Mouse (Mus musculus) B cell, adult 2 months (primary cell): ENCODE measurements around the gene Trib2.

ENCODE experiments used
- DNase-seq, 2 experiments: peaks; one replicate each; pipeline ENCODE4 v3.0.0; 2022

Gene Trib2

GRCm38 (mm10) chr12:15813133-15813818, 3.4 kb downstream of the Trib2 start:
- DNase-seq: peak; percentile 20 to 37

GRCm38 (mm10) chr12:15812139-15812962, 4.4 kb downstream of the Trib2 start:
- DNase-seq: peak; percentile 33 to 42

DNA sequence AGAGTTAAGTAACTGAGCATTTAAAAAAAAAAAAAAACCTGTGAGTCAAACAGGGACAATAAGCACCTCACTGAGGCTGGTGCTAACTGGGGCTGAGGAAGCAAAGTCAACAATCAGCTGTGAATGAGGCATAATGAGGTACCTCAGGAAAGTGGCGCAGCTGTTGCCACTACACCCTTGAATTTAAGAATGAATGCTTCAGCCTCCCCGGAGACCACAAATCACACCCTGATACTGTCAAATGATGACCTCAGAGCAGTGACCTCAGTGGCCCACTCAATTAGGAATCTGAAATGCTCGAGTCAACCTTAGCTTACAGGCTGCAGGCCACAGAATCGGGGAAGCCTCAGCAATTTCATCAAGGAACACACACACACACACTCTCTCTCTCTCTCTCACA, 5.0 kb downstream of the Trib2 start:
- peak; percentile 52 to 61 for DNase-seq

DNA sequence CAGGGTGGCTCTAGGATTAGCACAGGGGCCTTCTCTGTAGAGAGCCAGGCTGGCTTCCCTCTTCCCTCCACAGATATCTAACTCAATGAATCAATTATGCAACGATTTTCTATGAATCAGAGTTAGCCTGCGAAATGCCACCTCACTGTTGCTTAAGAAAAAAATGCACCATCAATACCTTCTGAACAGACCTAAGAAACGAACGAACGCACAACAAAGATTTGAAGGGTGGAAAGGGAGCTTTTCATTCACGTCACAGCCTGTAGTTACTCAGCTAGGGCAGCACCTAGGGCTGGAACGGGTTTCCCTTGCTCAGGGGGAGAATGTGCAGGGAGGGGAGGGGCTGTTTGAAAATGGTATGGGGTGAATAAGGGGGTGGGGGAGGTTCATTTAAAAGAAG, 5.8 kb downstream of the Trib2 start:
- no peak for DNase-seq

GRCm38 (mm10) chr12:15809657-15810056, 7.1 kb downstream of the Trib2 start:
- no peak for DNase-seq

DNA sequence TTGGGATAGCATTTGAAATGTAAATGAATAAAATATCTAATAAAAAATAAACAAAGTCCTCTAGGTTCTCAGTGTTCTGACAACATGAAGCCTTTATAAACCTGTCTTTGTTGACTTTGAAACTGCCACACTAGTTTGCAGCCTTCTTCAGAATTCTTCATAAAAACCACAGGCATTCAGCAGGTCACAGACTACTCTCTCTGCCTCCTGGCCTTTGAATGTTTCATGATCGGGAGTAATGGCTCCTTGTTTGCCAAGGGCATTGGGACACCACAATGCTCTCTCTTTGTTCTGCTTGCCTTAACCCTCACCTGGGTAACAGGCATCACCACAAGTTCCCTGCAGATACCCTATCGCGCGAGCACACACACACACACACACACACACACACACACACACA, 7.5 kb downstream of the Trib2 start:
- no peak for DNase-seq

DNA sequence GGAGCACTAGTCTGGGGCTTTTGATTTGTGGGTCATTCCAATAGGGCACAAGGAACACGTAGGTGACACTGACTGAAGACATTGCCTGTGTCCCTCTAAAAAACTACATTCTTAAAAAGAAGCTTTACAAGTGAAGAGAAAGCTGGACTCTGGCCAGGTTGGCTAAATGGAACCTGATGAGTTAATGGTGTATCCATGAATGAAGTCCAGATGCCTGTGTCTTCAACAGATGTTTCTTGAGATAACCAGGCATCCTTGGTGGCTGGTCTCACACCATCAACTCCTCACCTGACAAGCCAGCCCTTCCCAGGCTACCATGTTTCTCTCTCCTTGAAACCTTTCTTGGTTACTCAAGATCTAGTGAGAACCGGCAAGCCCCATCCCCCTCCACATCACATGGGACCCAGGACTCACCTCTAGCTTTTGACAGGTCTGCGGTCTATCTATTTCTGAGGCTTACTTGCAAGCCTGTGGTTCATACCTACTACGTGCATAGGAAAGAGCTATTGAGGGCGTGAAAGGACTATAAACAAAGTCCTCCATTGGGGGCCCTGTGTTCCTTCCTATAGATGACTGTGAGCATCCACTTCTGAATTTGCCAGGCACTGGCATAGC, 8.4 kb downstream of the Trib2 start:
- no peak for DNase-seq

- no peak for DNase-seq
These were observed 11.8 kb downstream of the Trib2 start for GRCm38 (mm10) chr12:15804931-15805331.

DNA sequence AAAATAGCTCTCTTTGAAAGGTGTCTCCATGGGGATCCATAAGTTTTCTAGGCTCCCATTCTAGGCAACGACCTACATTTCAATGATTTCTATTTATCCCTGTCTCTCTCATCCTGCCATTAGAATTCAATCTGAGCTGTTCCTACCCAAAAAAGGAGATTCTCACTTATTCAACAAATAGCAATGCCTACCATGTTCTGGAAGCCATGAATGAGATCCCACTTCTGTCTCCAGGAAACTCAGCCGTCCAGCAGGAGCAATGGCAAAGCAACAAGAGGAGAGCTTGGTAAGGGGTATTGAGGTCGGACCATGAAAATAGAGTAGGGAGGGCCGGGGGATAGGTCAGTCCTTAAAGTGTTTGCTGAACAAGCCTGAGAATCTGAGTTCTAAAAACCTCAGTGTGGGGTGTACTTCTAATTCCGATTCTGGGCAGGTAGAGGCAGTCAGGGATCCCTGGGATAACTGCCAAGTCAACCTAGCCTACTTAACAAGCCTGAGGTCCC, 12.7 kb downstream of the Trib2 start:
- DNase-seq: no peak

DNA sequence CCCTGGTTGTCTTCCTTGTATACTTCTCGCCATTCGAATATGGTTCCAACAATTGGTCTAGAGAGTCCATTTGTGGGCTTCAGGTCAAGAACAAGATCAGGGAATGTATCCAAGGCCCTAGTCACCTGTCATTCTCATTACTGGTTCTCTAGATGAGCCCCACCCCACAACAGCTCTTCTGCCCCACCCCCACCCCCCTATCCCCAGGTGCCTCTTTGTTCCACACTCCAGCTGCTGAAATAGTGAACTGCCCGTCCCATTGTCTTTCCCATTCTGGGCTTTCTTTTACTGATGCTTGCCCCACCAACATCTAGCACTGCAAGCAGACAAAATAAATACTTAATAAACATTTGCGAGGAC, 15.2 kb downstream of the Trib2 start:
- DNase-seq: no peak

DNA sequence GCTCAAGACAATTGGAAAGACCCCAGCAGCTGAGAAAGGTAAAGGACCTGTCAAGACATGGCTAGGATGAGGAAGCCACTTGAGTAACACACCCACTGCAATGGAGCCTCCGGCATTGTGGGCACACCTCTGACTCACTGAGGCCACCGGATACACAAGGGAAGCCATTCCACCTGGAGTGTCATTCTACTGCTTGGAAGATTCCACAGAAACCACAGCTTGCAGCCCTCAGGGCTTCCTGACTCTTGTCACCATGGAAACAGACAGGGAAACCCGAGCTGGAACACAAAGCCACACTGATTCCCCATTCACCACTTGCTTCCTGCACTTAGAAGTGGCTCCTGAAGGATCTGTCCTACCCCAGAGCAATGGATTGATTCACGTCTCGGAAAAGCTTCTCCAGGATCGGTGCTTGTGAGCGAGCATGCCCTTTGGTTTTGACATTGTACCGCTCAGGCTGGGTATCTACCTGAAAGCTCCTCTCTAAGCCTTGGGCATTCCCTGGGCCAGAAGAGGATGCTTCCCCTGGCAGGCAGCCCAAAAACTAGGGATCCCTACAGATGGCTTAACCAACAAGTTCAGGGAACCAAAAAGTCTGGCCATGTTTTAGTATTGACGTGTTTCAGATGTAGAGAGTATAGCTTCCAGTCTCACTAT, 15.7 kb downstream of the Trib2 start:
- DNase-seq: no peak

GRCm38 (mm10) chr12:15800196-15800913, 16.4 kb downstream of the Trib2 start:
- DNase-seq: no peak

DNA sequence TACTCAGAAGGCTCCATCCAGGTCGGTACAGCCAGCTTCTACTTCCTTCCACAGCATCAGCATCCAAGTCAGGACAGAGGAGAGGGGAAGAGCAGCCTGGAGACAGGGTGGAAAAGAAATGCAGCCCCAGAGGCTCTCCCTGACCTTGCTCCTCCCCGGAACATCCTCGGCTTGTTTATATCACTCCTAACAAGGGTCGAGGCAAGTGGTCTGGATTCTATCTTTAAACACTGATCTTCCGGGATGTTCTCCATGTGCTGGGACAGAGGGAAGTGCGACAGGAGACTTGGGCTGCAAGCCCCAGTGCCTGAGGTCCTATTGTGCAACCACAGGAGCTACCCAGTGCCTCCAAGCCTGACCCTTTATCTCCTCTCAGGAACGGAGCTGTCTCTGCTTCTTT, 18.7 kb downstream of the Trib2 start:
- no peak for DNase-seq

GRCm38 (mm10) chr12:15795886-15796285, 20.8 kb downstream of the Trib2 start:
- no peak for DNase-seq

GRCm38 (mm10) chr12:15793336-15793735, 23.4 kb downstream of the Trib2 start:
- DNase-seq: no peak

- DNase-seq: no peak
These were observed 26.5 kb downstream of the Trib2 start for GRCm38 (mm10) chr12:15790181-15790580.

DNA sequence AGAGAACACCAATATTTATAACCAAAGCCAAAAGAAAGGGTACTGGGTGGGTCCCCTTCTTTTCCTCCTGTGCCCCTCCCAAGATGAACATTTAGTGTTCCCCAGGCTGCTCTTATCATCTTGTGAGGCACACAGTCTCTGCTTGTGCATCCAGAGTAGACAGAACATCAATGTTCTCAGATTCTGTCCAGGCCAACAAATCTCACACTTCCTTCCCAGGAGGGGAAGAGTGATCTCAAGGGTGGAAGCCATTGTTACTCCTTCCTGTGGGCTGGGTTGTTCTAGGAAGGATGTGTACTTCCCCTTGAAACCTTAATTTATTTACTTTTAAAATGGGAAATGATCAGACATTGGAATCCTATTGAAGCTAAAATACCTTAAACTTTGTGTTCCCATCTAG, 39.7 kb downstream of the Trib2 start:
- no peak for DNase-seq

DNA sequence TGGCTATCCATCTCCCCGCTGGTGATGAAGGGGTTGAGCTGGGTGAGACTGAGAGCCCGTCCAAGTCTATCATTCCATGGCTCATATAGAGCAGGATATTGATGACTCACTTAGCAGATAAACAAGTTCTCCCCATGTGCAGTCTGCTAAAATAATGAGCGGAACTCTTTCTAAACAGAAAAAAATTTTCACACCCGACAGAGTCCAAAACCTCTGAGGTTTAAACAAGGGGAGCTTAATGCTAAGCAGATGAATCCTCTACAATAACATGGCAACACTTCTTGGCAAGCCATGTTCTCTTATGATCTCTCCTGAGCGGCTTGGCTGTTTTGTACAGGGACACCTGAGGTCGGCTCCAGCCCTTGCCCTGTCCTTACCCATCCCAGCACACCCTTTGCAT, 45.0 kb downstream of the Trib2 start:
- no peak for DNase-seq

DNA sequence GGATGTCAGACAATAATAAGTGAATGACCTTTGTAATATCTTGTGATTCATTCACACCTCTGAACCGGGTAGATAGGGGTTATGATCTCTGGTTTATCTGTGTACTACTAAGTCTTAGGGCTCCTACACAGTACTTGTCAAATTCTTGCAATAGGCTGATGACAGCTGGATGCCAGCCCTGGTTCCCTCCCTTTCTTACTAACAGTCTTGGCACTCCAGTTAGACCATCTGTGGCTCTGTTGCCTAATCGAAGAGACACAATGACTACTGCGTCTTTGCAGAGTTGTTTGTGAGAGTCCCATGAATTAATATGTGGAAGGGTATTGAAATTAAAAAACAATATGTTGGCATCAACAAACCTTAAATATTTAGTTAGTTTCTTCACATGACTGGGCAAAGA, 48.2 kb downstream of the Trib2 start:
- no peak for DNase-seq

DNA sequence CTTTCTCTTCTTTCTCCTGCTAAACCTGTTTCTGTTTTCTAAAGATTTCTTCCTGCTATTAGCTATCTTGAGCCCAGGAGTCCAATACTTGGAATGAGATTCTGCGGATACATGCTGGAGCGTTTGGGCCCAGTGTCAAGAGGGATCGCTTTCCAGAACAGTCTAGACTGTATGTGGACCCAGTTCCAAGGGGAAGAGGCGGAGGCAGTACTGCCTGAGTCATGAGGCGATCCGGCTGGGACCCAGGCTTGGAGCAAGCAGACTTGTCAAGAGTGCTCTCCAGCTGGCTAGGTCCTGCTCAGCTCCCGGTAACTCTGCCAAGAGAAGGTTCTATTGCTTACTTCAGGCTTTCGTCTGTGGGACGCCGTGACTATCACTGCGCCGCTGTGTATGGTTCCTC, 50.7 kb downstream of the Trib2 start:
- no peak for DNase-seq

DNA sequence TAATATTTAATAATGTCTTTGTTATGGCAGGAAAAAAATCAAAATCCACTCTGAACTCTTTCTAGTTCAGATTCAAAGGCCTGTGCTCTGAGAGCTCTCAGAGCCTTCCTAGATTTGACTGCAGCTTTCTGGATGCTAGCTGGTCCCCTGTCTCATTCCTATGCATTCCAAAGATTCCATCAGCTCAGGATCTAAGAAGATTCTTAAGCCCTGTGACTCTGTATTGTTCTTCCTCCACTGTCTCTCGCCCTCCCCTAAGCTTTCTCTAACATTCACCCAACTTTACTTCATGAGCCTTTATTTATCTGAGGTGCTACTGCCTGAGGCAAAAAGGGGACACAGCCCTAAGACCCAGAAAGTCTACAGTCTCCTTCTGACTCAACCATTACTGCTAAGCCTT, 51.5 kb downstream of the Trib2 start:
- no peak for DNase-seq

GRCm38 (mm10) chr12:15761453-15762116, 55.1 kb downstream of the Trib2 start:
- DNase-seq: no peak
